Mouse (Mus musculus) lung, adult 2 months (tissue): ENCODE data around the gene Dppa5a. TPM values are rescaled to one million over a fixed set of nuclear protein-coding genes. Genes with fewer than 3 reads are reported as not detected.
A peak's percentile ranks its signal among the peaks of the same experiment; 100 is the strongest.

Experiments
- DNase-seq: peaks from one replicate; pipeline ENCODE4 v3.0.0; 2022
- H3K4me1 ChIP-seq: fragments of 200-500 bp; 2 replicates; pipeline ENCODE4 v1.6.1; 2011; ENCODE audit warnings: low read length; ENCODE audit not compliant: control insufficient read depth, insufficient read depth
- H3K4me3 ChIP-seq: fragments of 200-500 bp; replicated peaks from 2 replicates; pipeline ENCODE3; 2011; ENCODE audit warnings: low read depth, mild to moderate bottlenecking, control low read depth, low read length; ENCODE audit errors: extremely low read depth
- CTCF ChIP-seq: fragments of 200-500 bp; IDR thresholded peaks from 2 replicates; pipeline ENCODE4 v1.5.1; 2011; ENCODE audit warnings: mild to moderate bottlenecking, low read length, control low read depth; ENCODE audit not compliant: insufficient read depth
- POLR2A ChIP-seq: fragments of 200-500 bp; IDR thresholded peaks from 2 replicates; pipeline ENCODE4 v1.6.1; 2011; ENCODE audit warnings: low read depth, mild to moderate bottlenecking, control low read depth, low read length, borderline replicate concordance; ENCODE audit errors: extremely low read depth
- WGBS: fragments of 180-500 bp; shearing (Covaris S2); methylation state at CpG from one replicate; pipeline ENCODE4 v1.1.7; 2018; 5-methylcytosine and 5-hydroxymethylcytosine counted together
- polyA plus RNA-seq: library from polyadenylated mRNA; depleted of rRNA; stranded (reverse); fragments of >200 nt; gene quantifications from 2 replicates; pipeline ENCODE4 v1.2.3, GENCODE M21; 2012

The Dppa5a gene
- polyA plus RNA-seq, 1 experiment: 0.22 TPM

- Histone ChIP-seq H3K4me3 (no peak overlapping the region), H3K4me1 (no peaks in the 10 kb centered on the region)
- peak; percentile 4 for DNase-seq
- 51% methylated on average over 3 of the region's 3 CpGs for WGBS
- TF ChIP-seq CTCF (no peak), POLR2A (no peak)
These were observed 17.9 kb upstream of the Dppa5a start for GRCm38 (mm10) chr9:78385893-78386292.

- Histone ChIP-seq H3K4me3 (no peak within 1 kb of the TSS), H3K4me1 (no peaks in the 10 kb centered on the region)
- no peak for TF ChIP-seq CTCF
- TF ChIP-seq POLR2A: no peak
- peak; percentile 4 for DNase-seq
- 5% methylated on average over 23 of the region's 23 CpGs for WGBS
These were observed 10.3 kb upstream of the Dppa5a start, which contains the start of gene Ooep for GRCm38 (mm10) chr9:78378113-78378785. Ooep (minus strand) TSS chr9:78378725.

GRCm38 (mm10) chr9:78377546-78377945, 9.6 kb upstream of the Dppa5a start:
- TF ChIP-seq POLR2A: no peak
- TF ChIP-seq CTCF: no peak
- no peak overlapping the region for H3K4me3 ChIP-seq
- H3K4me1 ChIP-seq: no peaks in the 10 kb centered on the region
- DNase-seq: peak; percentile 4
- WGBS: 50% methylated on average over 8 of the region's 8 CpGs

GRCm38 (mm10) chr9:78375486-78375885, 7.5 kb upstream of the Dppa5a start:
- TF ChIP-seq POLR2A (no peak), CTCF (no peak)
- no peaks in the 10 kb centered on the region for H3K4me1 ChIP-seq
- H3K4me3 ChIP-seq: no peak overlapping the region
- no peak for DNase-seq
- 88% methylated on average over 4 of the region's 4 CpGs for WGBS

- 80% methylated on average over 1 of the region's 1 CpGs for WGBS
- no peaks in the 10 kb centered on the region for H3K4me1 ChIP-seq
- H3K4me3 ChIP-seq: no peak overlapping the region
- TF ChIP-seq CTCF (no peak), POLR2A (no peak)
- DNase-seq: no peak
These were observed 7.0 kb upstream of the Dppa5a start for GRCm38 (mm10) chr9:78374885-78375389.

GRCm38 (mm10) chr9:78374397-78374796, 6.4 kb upstream of the Dppa5a start:
- Histone ChIP-seq H3K4me3 (no peak overlapping the region), H3K4me1 (no peaks in the 10 kb centered on the region)
- no peak for DNase-seq
- 44% methylated on average over 5 of the region's 5 CpGs for WGBS
- TF ChIP-seq POLR2A: no peak
- no peak for TF ChIP-seq CTCF

GRCm38 (mm10) chr9:78372827-78373504, 5.0 kb upstream of the Dppa5a start:
- no peaks in the 10 kb centered on the region for H3K4me1 ChIP-seq
- no peak for DNase-seq
- 56% methylated on average over 10 of the region's 10 CpGs for WGBS
- H3K4me3 ChIP-seq: no peak overlapping the region
- no peak for TF ChIP-seq POLR2A

- DNase-seq: no peak
- H3K4me1 ChIP-seq: no peaks in the 10 kb centered on the region
- 93% methylated on average over 3 of the region's 3 CpGs for WGBS
- H3K4me3 ChIP-seq: no peak overlapping the region
- TF ChIP-seq CTCF: no peak
- TF ChIP-seq POLR2A: no peak
These were observed 3.5 kb upstream of the Dppa5a start for GRCm38 (mm10) chr9:78371441-78371840.

- no peak for DNase-seq
- 92% methylated on average over 7 of the region's 7 CpGs for WGBS
- no peaks in the 10 kb centered on the region for H3K4me1 ChIP-seq
- TF ChIP-seq POLR2A (no peak), CTCF (no peak)
- H3K4me3 ChIP-seq: no peak overlapping the region
These were observed 1.8 kb upstream of the Dppa5a start for GRCm38 (mm10) chr9:78369786-78370185.

- DNase-seq: no peak
- Histone ChIP-seq H3K4me1 (no peaks in the 10 kb centered on the region), H3K4me3 (no peak overlapping the region)
- TF ChIP-seq CTCF (no peak), POLR2A (no peak)
- WGBS: 92% methylated on average over 2 of the region's 2 CpGs
These were observed 1.4 kb upstream of the Dppa5a start for GRCm38 (mm10) chr9:78369349-78369748.
